ENCODE assay signal across 28 mouse cellular contexts in genomic region chr17:47458936-47459335, GRCm38 (mm10). TPM values are rescaled to one million over a fixed set of nuclear protein-coding genes. Genes with fewer than 3 reads are reported as not detected.
"Had no signal": no experiment of that assay in that cellular context is flagged by ENCODE, and none has a peak within 500 bp of the region (broad histone marks: within the 10 kb centered on the region; RNA-seq: fewer than 3 reads in every experiment).

No protein-coding gene starts in this region.

- ATAC-seq: hindbrain, embryonic 16.5 days; inflammation-experienced regulatory T-cells, adult 6 months; intestine, embryonic 15.5 days had no signal

- H3K27ac ChIP-seq: heart, embryonic 13.5 days; heart, embryonic 15.5 days; hindbrain, embryonic 14.5 days; intestine, embryonic 15.5 days; layer of hippocampus, adult 2 months; left cerebral cortex, adult 2 months; limb, embryonic 10.5 days; limb, embryonic 12.5 days; liver, embryonic 13.5 days had no signal

- H3K36me3 ChIP-seq: heart, embryonic 13.5 days; heart, embryonic 15.5 days; intestine, embryonic 15.5 days; limb, embryonic 10.5 days; limb, embryonic 12.5 days; liver, embryonic 13.5 days had no signal

- H3K9me3 ChIP-seq: heart, embryonic 13.5 days; heart, embryonic 15.5 days; intestine, embryonic 15.5 days; limb, embryonic 10.5 days; limb, embryonic 12.5 days; liver, embryonic 13.5 days had no signal

- H3K9ac ChIP-seq: heart, embryonic 13.5 days; heart, embryonic 15.5 days; hindbrain, embryonic 14.5 days; intestine, embryonic 15.5 days; limb, embryonic 12.5 days; liver, embryonic 13.5 days had no signal

- H3K4me3 ChIP-seq: heart, embryonic 13.5 days; heart, embryonic 15.5 days; intestine, embryonic 15.5 days; layer of hippocampus, adult 2 months; left cerebral cortex, adult 2 months; limb, embryonic 10.5 days; limb, embryonic 12.5 days; liver, embryonic 13.5 days had no signal

- H3K4me2 ChIP-seq: heart, embryonic 11.5 days; heart, embryonic 13.5 days; heart, embryonic 15.5 days; hindbrain, embryonic 14.5 days; intestine, embryonic 15.5 days; limb, embryonic 12.5 days; liver, embryonic 11.5 days; liver, embryonic 13.5 days had no signal

- DNase-seq: gastrocnemius, postnatal 14 days; gastrocnemius, postnatal 36 days; heart, adult 18-20 months; heart, postnatal 14 days; heart, postnatal 36 days; kidney, adult 18-20 months; kidney, adult 8-10 months; kidney, postnatal 10 days; kidney, postnatal 4 days; liver, embryonic 13.5 days had no signal

- H3K4me1 ChIP-seq: limb, embryonic 12.5 days had no signal

- H3K27me3 ChIP-seq: heart, embryonic 15.5 days; intestine, embryonic 15.5 days; liver, embryonic 13.5 days had no signal

RNA-seq across cellular contexts. Expression of gene 1700001C19Rik, which starts 21.8 kb away (rescaled TPM):
- total RNA-seq: gastrocnemius, adult 18-20 months; gastrocnemius, adult 8-10 months; gastrocnemius, postnatal 14 days; gastrocnemius, postnatal 36 days; heart, adult 18-20 months; heart, postnatal 14 days; heart, postnatal 36 days; layer of hippocampus, adult 2 months; layer of hippocampus, postnatal 25 days; left cerebral cortex, adult 2 months; left cerebral cortex, postnatal 14 days; left cerebral cortex, postnatal 36 days had no signal
- polyA plus RNA-seq: inflammation-experienced regulatory T-cells, adult 6 months; kidney, embryonic 16.5 days had no signal

RNA-seq across cellular contexts. Expression of gene AI661453, which starts 22.5 kb away (rescaled TPM):
- polyA plus RNA-seq: inflammation-experienced regulatory T-cells, adult 6 months had no signal

RNA-seq across cellular contexts. Expression of gene Guca1a, which starts 58.6 kb away (rescaled TPM):
- total RNA-seq: gastrocnemius, adult 18-20 months; gastrocnemius, postnatal 36 days; heart, postnatal 36 days; left cerebral cortex, adult 2 months had no signal
- polyA plus RNA-seq: inflammation-experienced regulatory T-cells, adult 6 months had no signal
